Mouse (Mus musculus) liver, embryonic 14.5 days (tissue): ENCODE data around the gene Baiap2l2.

Experiments used
- CTCF ChIP-seq: IDR thresholded peaks from 2 replicates; pipeline ENCODE4 v1.5.1; 2016; ENCODE audit warnings: antibody characterized with exemption, low read depth, control low read depth
- EP300 ChIP-seq: IDR thresholded peaks from 2 replicates; pipeline ENCODE4 v1.6.1; 2016; ENCODE audit warnings: antibody characterized with exemption, low read depth

GRCm38 (mm10) chr15:79324373-79324772 lies 39.0 kb upstream of the Baiap2l2 start:
- TF ChIP-seq CTCF, result no peak
- TF ChIP-seq EP300, result no peak
